Mouse (Mus musculus) spleen, adult 12 weeks (tissue): ENCODE data around the gene Brd1.
"Not testable (repeated sequence)": the region's sequence is repeated elsewhere in the genome, so short reads cannot be mapped to it uniquely, and the experiment has no call there.

Experiments
- DNase-seq: peaks from one replicate; pipeline ENCODE4 v3.0.0; 2022; ENCODE audit warnings: low spot score

Brd1 gene

DNA sequence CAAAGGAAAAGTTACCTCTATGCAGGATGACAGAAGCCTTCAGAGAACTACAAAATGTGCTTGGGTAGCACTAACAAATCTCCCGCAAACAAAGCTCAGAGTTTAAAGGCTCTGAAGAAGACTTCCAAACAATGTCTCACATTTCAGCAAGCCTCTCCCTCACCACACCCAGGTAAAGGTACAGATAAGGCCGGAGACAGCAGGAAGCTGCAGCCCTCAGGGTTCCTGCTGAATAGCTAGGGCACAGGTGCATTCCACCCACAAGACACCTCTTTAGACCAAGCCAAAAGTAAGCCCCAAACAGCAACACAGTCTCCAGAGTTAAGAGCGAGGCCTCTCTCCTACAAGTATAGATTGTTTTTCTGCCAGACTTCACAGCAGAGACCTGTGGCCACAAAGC, 3.3 kb downstream of the Brd1 start:
- no peak for DNase-seq

DNA sequence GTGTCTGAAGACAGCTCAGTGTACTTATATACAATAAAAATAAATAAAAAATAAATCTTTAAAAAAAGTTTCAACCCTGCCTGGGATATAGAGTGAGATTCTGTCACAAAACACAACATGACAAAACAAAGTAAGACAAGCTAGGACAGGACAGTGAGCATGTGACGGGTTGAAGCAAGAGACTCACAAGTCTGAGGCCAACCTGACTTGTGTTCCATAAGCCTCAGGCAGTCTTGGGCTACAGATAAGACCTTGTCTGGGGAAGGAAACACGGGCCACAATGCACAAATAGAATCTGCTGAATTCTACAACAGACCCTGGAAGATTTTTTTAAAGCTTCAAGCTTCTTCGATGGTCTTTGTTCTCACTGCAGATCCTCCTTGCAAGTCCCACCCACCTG, 6.8 kb downstream of the Brd1 start:
- DNase-seq: no peak

DNA sequence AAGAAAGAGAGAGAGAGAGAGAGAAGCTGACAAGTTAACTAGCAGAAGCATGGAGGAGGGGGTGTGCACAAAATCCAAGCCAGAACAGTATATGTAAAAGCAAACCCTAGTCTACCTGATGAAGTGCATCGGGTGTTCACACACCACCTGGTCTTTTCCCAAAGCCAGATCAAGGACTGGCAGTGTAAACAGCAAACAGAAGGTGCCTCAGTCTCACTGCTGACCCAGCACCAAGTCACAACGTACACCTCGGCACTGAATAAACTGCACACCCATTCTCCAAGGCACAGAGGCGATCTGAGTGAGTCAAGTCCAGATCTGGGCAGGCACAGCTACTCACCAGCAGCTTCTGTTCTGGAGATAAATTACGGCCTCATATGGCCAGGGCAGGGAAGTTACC, 9.0 kb downstream of the Brd1 start:
- DNase-seq: no peak

DNA sequence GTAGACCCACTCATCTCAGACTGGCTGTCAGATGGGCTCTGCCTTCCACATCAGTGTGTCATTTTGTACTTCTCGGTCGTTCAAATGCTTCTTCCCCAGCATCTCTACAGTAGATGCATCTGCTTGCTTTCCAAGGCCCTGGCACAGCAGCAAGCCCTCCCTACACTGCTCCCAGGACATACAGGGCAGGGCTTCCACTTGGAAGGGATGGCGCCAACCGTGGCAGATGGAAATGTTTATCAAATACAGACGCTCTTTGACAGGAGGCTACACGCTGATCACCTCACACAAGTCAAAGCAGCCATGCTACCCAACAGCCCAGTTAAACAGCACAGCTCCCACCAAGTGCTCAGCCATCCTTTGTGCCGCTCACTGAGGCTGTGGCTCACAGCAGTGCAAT, 9.7 kb downstream of the Brd1 start:
- no peak for DNase-seq

DNA sequence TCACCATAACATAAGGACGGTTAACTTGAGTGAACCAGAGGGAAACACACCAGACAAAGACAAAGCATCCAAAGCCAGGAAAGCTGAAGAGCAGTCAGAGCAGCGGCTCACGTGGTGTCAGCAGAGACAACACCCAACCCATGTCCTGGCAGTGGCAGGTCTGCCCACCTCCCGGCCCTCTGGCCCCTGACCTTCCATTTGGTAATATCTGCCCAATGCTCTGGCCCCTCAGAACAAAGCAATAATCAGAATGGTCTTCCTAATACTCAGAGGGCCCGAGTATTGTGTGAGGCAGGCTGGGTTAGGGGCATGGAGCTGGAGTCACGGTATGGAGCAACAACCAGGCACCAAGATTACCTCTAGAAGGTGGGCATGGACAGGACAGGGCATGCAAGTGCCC, 10.8 kb downstream of the Brd1 start:
- DNase-seq: no peak

DNA sequence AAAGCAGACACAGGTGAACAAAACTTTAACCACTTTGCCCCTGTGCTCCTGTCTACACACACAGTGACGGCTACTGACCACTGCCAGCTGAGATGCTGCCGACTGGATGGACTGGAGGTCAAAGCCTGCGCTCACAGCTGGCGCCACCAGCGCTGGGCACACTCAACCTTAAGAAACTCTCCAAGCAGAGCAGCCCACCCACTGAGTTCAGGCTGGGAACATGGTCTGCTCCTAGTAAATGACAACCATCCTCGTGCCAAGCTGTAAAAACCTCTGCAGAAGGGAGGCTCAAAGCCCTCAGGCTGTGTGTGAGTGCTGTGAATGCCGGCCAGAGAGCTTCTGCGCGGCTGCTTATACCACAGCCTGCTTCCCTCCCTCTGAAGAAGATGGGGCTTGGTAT, 16.8 kb downstream of the Brd1 start:
- no peak for DNase-seq

DNA sequence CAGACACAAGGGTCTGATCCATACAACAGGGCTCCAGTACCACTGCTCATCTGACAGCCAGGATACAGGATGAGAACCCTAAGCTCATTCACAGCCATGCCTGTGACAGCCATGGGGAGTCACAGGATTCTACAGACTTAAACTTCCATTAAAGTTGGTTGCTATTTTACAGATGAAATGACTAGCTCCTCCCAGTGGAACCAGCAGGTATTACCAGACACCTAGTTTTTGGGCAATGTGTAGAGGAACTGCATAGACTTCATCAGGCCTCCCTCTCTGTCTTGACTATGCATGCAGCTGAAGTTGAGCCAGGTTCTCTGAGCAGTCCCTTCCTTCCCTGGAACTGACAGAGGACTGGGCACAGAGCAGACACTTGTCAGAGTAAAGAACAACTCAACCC, 17.7 kb downstream of the Brd1 start:
- no peak for DNase-seq

DNA sequence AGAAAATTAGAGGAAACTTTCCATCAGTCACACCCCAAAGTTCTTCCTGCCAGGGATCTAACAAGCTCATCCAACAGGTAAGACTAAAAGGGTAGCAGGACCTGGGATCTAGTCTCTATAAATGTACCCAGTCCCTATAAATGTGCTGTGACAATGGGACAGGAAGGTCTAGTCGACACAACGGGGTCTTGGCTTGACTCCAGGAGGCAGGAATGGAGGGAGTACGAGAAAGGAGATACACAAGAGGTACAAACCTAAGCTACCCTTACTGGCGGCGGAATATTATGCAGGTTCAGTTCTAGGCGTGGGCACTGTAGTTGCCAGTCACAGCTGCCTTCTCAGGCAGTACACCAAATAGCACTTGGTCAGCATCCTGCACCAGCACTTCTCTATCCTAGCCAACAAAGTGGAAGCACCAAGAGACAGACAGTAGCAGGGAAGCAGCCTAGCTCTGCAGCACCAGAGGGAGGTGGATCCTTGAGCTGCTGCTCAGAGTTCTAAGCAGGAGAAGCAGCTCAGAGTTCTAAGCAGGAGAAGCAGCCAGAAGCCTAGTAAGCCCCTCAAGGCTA, 19.9 kb downstream of the Brd1 start:
- DNase-seq: no peak

DNA sequence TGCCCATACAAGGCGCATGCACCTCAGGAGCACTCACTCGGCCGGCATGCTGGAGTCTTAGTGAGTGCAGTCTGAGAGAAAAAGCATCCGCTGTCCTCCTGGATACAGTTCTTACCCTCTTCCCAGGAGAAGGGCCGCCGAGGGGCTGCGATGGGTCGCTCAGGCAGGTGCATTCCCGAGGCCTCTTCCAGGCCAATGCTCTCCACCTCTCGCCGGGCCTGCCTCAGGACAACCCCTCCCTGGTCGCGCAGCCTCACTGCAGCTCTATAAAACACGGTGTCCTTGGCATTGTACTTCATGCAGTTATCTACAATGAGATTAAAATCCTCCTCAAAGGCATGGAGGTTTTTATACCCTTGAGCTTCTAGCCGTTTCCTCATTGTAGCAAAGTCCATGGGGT, 21.5 kb downstream of the Brd1 start:
- no peak for DNase-seq

DNA sequence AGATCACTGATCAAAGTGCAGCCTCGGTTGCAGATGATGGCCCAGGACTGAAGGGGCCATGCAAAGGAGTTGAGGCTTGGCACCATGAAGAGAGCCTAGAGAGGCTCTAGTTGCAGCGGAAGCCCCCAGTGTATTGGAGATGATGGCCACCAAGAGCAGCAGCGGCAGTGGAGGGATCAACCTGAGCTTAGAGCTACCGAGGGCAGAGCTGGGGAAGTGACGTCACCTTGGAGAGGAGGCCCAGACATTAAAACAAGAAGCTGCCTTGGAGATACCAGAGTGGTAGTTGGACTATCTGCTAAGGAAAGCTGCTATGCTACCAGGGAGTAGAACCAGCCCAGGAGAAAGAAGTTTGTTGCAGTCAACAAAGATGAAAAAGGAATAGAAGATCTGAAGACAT, 24.2 kb downstream of the Brd1 start:
- DNase-seq: no peak

DNA sequence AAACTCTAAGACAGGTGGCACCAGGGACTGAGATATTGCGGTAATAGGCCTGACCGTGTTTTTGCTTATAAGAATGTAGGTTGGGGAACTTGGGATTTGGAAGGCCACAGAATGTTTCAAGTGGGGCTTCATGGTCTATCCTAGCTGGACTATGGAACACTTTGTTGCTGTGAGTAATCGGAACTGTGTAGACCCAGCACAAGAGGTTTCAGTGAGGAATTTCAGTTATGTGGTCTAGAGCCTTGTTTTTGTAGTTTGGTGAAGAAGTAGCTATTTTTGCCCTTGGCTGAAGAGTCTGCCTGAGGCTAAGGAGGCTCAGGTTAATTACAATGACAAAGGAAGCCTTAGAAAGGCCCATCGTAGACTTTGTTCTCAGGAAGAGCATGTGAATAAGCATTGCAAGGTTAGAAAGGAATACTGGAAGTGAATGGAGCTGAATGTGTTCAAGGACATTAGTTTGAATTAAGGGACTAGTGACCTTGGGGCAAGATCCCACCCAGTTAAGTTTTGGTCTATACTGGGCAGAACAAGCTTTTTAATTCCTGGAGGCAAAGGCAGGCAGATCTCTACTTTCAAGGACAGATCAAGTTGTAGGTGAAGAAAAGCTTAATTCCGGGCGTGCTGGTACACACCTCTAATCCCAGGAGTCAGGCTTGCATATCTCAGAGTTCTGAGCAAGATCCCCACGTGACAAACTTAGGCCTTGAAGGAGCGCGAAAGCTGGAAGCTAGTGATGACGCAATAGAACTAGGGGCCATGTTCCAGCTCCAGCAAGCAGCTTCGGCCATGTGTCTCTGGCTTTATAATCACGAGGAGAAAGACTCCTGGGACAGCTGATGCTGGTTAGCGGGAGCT, 25.1 kb downstream of the Brd1 start:
- DNase-seq: no peak

DNA sequence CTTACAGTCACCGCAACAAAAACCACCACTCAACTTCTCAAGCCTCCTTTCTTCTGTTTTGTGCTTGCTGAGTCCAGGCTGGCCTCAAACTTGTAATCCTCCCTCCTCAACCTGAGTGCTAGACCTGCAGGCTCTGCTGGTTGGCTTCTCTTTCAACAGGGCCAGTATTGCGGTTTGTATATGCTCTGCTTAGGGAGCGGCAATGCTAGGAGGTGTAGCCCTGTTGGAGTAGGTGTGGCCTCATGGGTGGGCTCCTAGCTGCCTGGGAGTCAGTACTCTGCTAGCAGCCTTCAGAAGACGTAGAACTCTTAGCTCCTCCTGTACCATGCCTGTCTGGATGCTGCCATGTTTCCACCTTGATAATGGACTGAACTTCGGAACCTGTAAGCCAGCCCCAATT, 25.8 kb downstream of the Brd1 start:
- no peak for DNase-seq

DNA sequence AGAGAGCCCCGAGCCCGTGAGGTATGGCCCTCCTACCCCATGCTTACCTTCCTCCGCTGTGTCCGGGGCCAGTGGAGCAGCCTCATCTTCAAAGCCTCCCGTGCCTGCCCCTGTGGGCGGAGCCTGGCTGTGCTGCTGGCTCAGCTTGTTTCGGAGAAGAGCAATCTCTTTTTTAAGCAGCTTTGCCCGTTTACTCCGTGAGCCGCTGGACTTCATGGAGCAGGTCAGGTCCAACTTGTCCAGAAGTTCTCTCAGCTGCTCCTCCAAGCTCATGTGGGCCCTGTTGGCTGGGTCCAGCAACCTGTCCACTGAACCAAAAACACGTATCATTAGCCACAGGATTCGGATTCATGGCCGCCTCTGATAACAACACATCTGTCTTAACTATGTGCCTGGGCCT, 27.0 kb downstream of the Brd1 start:
- not testable (repeated sequence) for DNase-seq

DNA sequence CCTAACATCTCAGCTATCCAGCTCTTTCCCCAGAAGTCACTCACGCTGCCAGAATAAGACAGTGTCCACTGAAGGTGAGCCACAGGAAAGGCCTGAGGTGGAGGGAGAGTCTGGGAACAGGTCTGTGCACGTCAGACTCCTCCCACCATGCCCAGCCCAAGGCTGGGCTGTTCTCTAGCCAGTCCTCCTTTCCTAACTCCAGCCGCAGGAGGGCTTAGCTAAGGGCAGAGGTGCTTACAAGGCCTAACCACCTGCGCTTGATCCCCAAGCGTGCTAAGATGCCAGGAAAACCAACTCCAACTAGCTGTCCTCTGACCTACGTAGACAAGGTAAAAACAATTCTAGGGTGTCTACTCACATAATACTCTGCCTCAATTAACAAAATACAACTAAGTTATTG, 27.7 kb downstream of the Brd1 start:
- no peak for DNase-seq

DNA sequence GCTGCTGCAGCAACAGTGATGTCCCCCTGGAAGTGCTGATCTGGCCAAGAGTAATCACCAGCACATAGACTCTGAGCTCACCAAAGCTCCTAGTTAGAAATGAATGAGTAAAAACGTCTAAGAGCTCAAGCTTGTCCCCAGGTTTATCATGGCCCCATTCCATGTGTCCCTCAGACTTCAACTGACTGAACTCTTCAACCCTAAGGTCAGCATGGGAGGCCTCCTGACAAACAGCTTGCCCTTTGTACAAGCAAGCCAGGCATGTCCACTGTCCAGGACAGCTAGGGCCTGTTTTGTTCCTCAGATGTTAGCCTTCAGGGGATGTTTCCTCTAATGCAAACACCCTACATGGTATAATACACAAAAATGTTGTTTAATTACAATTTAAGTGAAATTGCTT, 29.7 kb downstream of the Brd1 start:
- no peak for DNase-seq

DNA sequence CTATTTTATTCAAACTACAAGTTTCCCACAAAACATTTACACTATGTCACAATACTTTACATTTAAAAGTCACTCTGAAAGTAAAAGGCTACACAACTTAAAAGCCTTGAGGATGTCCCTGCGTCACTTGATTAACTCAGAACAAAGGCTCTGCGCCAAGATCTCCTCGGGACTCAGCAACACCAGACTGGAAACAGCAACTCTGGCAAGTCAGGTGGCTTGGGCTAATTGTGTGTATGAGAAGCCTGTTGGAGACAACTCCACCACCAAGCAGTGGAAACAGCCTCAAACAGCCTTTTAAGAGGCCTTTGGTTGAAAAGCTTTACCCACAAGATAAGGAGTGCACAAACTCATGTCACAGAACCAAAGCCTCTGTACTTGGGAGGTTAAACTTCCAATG, 31.5 kb downstream of the Brd1 start:
- DNase-seq: no peak

DNA sequence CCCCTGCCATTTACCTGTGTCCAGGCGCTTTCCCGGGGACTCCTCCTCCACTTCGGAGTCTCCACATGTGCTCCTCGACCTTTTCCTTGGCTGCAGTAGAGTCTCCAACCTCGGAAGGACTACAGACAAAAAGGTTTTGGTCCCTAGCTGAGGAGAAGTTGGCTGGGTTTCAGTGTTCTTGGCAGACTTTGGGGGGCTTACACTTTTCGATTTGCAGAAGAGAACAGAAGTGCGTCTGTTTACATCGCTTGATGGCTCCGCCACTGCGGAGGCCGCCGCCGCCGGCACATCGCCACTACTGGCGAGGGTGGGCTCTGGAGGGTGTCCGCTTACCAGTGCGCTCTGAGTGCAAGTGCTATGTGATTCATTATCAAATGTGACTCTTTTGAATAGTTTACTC, 33.3 kb downstream of the Brd1 start:
- DNase-seq: no peak

DNA sequence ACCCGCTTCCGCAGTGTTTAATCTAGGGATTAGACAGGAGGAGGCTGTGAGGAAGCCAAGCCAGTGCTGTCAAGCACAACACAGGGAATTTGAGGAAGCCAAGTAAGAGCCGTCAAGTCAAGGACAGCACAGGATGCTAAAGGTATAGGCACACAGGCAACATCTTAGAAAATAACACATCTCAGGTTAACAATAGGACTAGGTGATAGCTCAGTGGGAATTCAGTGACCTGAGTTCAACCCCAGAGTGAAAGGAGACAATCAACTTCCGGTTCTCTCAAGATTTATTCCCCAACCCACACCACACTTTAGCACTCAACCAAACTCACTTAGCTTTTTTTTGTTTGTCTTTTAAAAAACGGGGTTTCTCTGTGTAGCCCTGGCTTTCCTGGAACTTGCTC, 34.5 kb downstream of the Brd1 start:
- no peak for DNase-seq

DNA sequence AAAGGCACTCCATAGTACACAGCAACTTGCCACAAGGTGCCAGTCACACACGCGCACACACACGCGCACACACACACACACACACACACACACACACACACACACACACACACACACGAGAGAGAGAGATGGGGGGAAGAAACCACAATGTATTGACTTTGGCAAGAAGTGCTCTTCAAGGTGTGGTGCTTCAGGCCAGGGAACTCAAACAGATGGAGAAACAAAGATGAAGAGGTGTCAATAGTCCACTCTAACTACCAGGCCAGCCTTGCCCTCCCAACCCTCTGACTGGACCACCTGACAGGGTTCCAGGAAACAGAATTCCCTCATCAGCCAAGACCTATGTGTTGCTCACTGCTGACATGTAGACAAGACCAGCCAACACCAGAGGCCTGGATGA, 36.4 kb downstream of the Brd1 start:
- DNase-seq: no peak

DNA sequence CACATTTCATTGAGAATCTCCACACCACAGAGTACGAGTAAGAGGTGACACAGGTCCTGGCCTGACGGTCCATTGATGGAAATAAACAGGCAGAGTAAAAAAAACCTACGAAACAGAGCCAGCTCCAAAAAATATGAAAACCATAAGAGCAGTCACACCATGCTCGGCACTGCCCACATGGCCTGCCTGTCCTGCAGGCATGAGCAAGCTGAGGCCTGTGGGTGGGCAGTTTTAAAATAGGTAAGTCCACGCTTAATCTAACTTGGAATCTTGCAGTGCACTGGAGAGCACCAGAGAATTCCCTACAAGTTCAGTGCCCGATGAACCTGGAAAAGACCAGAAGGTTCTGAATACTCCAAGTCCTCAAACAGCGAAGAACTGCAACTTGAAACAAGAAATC, 38.0 kb downstream of the Brd1 start:
- DNase-seq: no peak

DNA sequence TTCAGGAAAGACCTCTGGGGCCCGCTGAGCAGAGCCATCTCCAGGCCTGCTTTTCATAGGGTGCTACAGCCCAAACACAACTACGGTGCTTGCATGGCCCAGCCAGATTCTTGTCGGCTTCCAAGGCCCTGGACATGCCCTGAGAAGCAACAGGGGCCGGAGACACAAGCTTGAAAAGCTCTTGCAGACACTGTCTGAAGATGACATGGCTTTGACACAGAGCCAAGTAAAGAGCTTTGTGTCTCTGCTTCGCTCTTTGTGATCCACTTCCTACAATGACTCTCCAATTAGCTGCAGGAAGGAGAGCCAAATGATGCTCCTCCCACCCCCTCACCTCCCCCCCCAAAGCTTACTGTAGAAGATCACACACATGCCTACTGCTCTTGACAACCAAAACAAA, 40.0 kb downstream of the Brd1 start:
- DNase-seq: no peak

DNA sequence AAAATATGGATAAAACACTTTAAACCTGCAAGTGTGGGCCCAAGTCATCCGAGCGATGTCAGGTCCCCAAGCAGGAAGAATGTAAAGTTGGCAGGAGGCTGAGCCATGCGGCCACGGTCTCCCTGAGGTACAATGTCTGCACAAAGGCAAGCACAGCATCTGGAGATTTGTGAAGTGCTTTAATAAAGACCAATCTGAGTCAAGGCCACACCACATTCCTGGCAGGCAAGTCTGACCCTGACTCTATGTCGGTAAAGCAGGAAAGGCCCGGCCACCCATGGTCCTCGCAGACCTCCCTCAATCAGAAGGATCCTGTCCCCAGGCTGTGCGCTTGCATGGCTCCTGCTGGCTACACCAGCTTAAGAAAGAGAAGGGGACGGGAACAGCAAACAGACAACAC, 41.3 kb downstream of the Brd1 start:
- no peak for DNase-seq

DNA sequence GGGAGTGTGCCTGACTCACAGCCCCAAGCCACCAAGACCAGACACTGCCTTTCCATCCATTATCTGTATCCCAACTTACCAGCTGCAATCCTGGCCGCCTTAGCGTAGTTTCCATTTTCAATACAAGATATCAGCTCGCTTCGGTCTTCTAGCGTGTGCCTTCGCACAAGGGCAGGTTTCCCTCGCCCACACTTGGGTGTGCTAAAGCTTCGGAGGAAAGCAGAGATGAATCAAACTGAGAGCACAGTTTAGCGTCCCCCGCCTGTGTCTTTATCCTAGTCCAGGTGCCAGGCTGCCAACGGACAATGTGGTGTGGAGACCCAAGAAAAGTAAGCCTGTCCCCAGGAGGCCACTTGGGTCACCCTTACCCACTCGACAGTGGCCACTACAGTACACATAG, 42.9 kb downstream of the Brd1 start:
- DNase-seq: no peak

DNA sequence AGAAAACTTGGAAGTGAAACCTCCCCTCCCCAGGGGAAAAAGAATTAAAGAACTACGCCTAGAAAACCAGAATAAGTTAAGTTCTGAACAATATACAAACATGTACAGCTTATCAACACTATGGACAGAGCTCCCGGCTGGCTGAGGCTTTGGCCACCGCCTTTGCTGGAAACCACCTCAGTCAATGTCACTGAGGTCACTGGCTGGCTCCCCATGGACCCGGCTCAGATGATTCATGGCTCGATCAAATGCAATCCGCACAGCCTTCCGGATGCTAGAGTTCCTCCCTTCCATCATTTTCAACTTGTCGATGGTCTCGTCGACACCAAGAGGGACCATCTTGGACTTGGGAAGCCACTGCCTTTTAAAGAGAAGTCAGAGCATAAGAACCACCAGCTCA, 45.9 kb downstream of the Brd1 start:
- no peak for DNase-seq
